Mouse (Mus musculus): ENCODE measurements around the gene Rplp2. TPM values are rescaled to one million over a fixed set of nuclear protein-coding genes. Genes with fewer than 3 reads are reported as not detected.

Rplp2 gene
- polyA plus RNA-seq, 1 experiment from 2014 or later = 1,415 TPM

- no peak overlapping the region for H3K4me3 ChIP-seq (ENCODE audit: low read depth, low read length)
- 74% methylated on average over 6 of the region's 6 CpGs for WGBS
- no peak overlapping the region for H3K27ac ChIP-seq (ENCODE audit: low read depth)
- no peaks in the 10 kb centered on the region for H3K27me3 ChIP-seq (ENCODE audit: insufficient read depth, low read length)
- H3K4me2 ChIP-seq = no peak overlapping the region
- DNase-seq (no peak), ATAC-seq (ENCODE audit: insufficient read depth) (no peak)
- H3K9me3 ChIP-seq (ENCODE audit: low read depth, low read length) = no peaks in the 10 kb centered on the region
- peaks cover 34% of the 10 kb centered on the region for H3K4me1 ChIP-seq (ENCODE audit: insufficient read depth)
- H3K9ac ChIP-seq = no peak overlapping the region
- peaks cover 39% of the 10 kb centered on the region for H3K36me3 ChIP-seq (ENCODE audit: insufficient read depth)
- no peak for TF ChIP-seq CTCF (IDR thresholded peaks at IDR 0.05; ENCODE audit: low read depth)
Observed at GRCm38 (mm10) chr7:141472763-141473162, 25.6 kb downstream of the Rplp2 start.

- H3K9ac ChIP-seq = peak overlapping the region; percentile 75
- peak overlapping the region; percentile 86 for H3K4me2 ChIP-seq
- H3K4me1 ChIP-seq (ENCODE audit: insufficient read depth) = peaks cover 30% of the 10 kb centered on the region
- H3K36me3 ChIP-seq (ENCODE audit: insufficient read depth) = peaks cover 36% of the 10 kb centered on the region
- ATAC-seq (ENCODE audit: insufficient read depth) (no peak), DNase-seq (no peak)
- WGBS = 7% methylated on average over 5 of the region's 5 CpGs
- no peak for TF ChIP-seq CTCF (IDR thresholded peaks at IDR 0.05; ENCODE audit: low read depth)
- no peaks in the 10 kb centered on the region for H3K27me3 ChIP-seq (ENCODE audit: insufficient read depth, low read length)
- H3K27ac ChIP-seq (ENCODE audit: low read depth) = no peak overlapping the region
- peak overlapping the region; percentile 81 for H3K4me3 ChIP-seq (ENCODE audit: low read depth, low read length)
- H3K9me3 ChIP-seq (ENCODE audit: low read depth, low read length) = no peaks in the 10 kb centered on the region
Observed at GRCm38 (mm10) chr7:141474160-141474559, 27.0 kb downstream of the Rplp2 start.

GRCm38 (mm10) chr7:141475011-141475804 is 28.0 kb downstream of the Rplp2 start, which contains the start of the genes Polr2l and Tspan4:
TSS of gene Polr2l (minus strand) at chr7:141475132.
TSS of gene Tspan4 (plus strand) at chr7:141475240.
- Histone ChIP-seq H3K9me3 (ENCODE audit: low read depth, low read length) (no peaks in the 10 kb centered on the region), H3K27ac (ENCODE audit: low read depth) (peak within 1 kb of the TSS; percentile 98), H3K36me3 (ENCODE audit: insufficient read depth) (peaks cover 25% of the 10 kb centered on the region), H3K4me3 (ENCODE audit: low read depth, low read length) (peak within 1 kb of the TSS; percentile 81), H3K9ac (peak within 1 kb of the TSS; percentile 75), H3K27me3 (ENCODE audit: insufficient read depth, low read length) (no peaks in the 10 kb centered on the region), H3K4me1 (ENCODE audit: insufficient read depth) (peaks cover 25% of the 10 kb centered on the region), H3K4me2 (peak within 1 kb of the TSS; percentile 86)
- peak; percentile 93 for DNase-seq
- ATAC-seq (ENCODE audit: insufficient read depth) = peak; percentile 58
- WGBS = under 1% methylated on average over 77 of the region's 87 CpGs
- 0 out of 2 replicates have a peak, but pooled peaks have one; percentile 11 for TF ChIP-seq CTCF (IDR thresholded peaks at IDR 0.05; ENCODE audit: low read depth)

DNA sequence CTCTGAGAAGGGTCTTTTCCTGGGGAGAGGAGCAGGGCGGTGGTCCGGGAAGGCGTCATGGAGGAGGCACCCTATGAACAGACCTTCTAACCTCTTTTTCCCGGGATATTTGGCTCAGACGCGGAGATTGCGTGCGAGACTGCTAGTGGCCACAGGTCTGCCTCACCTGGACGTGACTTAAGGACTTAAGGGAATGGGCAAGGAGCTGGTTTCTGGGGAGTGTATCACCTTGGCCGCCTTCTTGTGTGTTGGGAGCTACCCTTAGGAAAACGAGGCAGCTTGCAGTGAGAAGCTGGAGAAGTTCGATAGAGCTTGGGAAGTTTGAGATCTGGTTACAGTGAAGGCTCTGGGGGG is 28.6 kb downstream of the Rplp2 start:
- WGBS = 0% methylated on average over 12 of the region's 12 CpGs

DNA sequence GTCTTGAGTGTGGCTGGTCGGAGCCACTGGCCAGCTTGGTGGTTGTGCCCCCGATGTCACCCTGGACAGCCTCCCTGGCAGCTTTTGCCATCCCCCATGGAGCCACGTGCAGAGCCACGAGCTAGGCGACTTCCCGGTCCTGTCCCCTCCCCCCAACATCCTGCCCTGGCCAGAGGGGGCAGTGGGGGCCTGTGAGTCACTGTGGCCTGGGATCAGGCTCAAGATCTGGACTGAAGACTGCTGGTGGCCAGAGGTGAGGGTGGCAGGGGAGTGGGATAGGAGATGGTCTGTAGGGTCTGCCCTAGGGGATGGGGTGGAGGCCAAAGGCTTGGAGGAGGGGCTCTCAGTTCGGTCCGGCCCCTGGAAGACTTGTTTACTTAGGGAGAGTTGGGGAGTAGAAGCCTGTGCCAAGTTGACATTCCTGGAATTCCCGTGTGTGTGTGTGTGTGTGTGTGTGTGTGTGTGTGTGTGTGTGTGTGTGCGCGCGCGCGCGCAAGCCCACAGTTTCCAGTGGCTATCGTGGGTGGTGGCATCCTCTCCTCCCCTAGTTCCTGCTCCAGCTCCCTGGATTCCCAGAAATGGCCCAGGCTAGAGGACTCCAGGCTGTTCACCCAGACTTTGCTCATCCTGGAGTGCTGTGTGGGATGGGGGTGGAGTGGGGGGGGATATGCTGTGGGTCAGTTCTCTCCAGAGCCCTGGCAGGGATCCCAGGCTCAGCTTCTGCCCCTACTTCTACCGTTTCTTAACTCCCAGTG is 29.2 kb downstream of the Rplp2 start:
- H3K4me1 ChIP-seq (ENCODE audit: insufficient read depth) = peaks cover 31% of the 10 kb centered on the region
- 0% methylated on average over 14 of the region's 17 CpGs for WGBS
- H3K36me3 ChIP-seq (ENCODE audit: insufficient read depth) = peaks cover 14% of the 10 kb centered on the region
- H3K4me3 ChIP-seq (ENCODE audit: low read depth, low read length) = peak overlapping the region; percentile 81
- DNase-seq (peak; percentile 90), ATAC-seq (ENCODE audit: insufficient read depth) (peak; percentile 85)
- peak overlapping the region; percentile 86 for H3K4me2 ChIP-seq
- peak; percentile 67 for TF ChIP-seq CTCF (IDR thresholded peaks at IDR 0.05; ENCODE audit: low read depth)
- no peaks in the 10 kb centered on the region for H3K27me3 ChIP-seq (ENCODE audit: insufficient read depth, low read length)
- peak overlapping the region; percentile 98 for H3K27ac ChIP-seq (ENCODE audit: low read depth)
- peak overlapping the region; percentile 75 for H3K9ac ChIP-seq
- H3K9me3 ChIP-seq (ENCODE audit: low read depth, low read length) = no peaks in the 10 kb centered on the region

More for the DNA sequence above, 28.6 kb downstream of the Rplp2 start:
- Histone ChIP-seq H3K27me3 (ENCODE audit: insufficient read depth, low read length) (no peaks in the 10 kb centered on the region), H3K27ac (ENCODE audit: low read depth) (peak overlapping the region; percentile 98), H3K9ac (peak overlapping the region; percentile 75), H3K4me1 (ENCODE audit: insufficient read depth) (peaks cover 25% of the 10 kb centered on the region), H3K4me3 (ENCODE audit: low read depth, low read length) (peak overlapping the region; percentile 81), H3K4me2 (peak overlapping the region; percentile 86), H3K9me3 (ENCODE audit: low read depth, low read length) (no peaks in the 10 kb centered on the region), H3K36me3 (ENCODE audit: insufficient read depth) (peaks cover 20% of the 10 kb centered on the region)
- no peak for TF ChIP-seq CTCF (IDR thresholded peaks at IDR 0.05; ENCODE audit: low read depth)
- peak; percentile 47 for DNase-seq
- ATAC-seq (ENCODE audit: insufficient read depth) = no peak

DNA sequence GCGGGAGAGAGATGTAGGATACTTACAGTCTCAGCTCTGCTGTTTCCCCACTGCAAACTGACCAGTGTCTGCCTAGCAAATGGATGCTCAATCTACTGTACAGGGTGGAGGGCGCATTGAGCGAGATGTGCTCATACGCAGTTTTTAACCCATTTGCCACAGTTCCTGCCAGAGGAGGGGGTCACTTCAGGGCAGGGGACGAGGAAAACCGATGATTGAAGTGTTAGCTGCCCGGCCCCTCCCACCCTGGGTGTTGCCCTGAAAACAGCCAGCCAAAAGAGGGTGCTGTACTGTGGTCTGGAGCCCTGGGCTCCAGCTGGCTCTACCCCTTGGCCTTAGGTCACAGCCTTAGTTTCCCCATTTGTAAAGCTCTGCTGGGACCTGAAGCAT is 29.8 kb downstream of the Rplp2 start:
- Histone ChIP-seq H3K9ac (peak overlapping the region; percentile 75), H3K27ac (ENCODE audit: low read depth) (peak overlapping the region; percentile 98), H3K27me3 (ENCODE audit: insufficient read depth, low read length) (0 out of 2 replicates have a peak, but pooled peaks cover 2% of the 10 kb centered on the region), H3K4me2 (peak overlapping the region; percentile 86), H3K9me3 (ENCODE audit: low read depth, low read length) (no peaks in the 10 kb centered on the region), H3K36me3 (ENCODE audit: insufficient read depth) (peaks cover 9% of the 10 kb centered on the region), H3K4me3 (ENCODE audit: low read depth, low read length) (peak overlapping the region; percentile 81), H3K4me1 (ENCODE audit: insufficient read depth) (peaks cover 36% of the 10 kb centered on the region)
- no peak for DNase-seq
- TF ChIP-seq CTCF (IDR thresholded peaks at IDR 0.05; ENCODE audit: low read depth) = no peak
- WGBS = 3% methylated on average over 7 of the region's 7 CpGs
- ATAC-seq (ENCODE audit: insufficient read depth) = peak; percentile 4; the same call in 1 of the 2 replicates
